Comparison of ENCODE assay signal across 15 mouse cellular contexts in the genomic region with DNA sequence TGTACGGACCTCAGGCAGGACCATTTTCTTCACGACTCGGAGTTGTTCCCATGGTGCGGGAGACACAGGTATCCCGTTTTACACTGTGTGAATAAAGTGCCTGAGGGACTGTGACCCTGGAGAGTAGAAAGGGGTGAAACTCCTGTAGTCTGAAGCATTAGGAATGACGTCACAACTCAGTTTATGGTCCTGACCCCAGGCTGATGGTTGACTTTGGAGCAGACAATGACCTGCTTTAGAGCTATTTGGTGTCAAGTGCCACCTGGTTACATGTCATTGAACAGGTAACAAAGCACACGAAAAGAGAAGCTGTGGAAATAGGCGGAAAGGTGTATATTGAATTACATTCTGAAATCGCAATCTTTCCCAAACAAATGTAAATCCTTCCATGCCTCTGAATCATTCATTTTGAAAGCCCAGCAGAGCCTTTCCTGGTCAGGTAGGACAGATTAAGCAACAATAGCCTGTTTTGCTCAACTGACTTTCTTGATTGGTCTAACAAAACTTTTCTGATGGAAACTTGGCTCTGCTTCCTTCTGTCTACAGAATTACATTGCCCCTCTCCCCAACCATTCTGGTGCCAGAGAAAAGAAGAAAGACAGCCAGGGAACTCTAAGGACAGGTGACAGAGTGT.
"Had no signal": no experiment of that assay in that cellular context is flagged by ENCODE, and none has a peak within 500 bp of the region (broad histone marks: within the 10 kb centered on the region; RNA-seq: fewer than 3 reads in every experiment).

No protein-coding gene starts in this region.

- H3K27me3 ChIP-seq: lung, embryonic 15.5 days; megakaryocyte, embryonic 14.5 days; midbrain, embryonic 12.5 days; midbrain, embryonic 15.5 days; neural tube, embryonic 12.5 days; stomach, embryonic 15.5 days had no signal

- H3K4me2 ChIP-seq: lung, embryonic 15.5 days; midbrain, embryonic 12.5 days; midbrain, embryonic 15.5 days; neural tube, embryonic 12.5 days; stomach, embryonic 15.5 days had no signal

- ATAC-seq: midbrain, embryonic 15.5 days had no signal

- DNase-seq: lung, postnatal 10 days; lung, postnatal 36 days; right cerebral cortex, postnatal 14 days; thymus, adult 2 months; thymus, postnatal 25 days; thymus, postnatal 4 days had no signal

- H3K4me1 ChIP-seq: lung, embryonic 15.5 days; midbrain, embryonic 12.5 days; midbrain, embryonic 15.5 days; neural tube, embryonic 12.5 days; stomach, embryonic 15.5 days had no signal

- H3K27ac ChIP-seq: liver, embryonic 14.5 days; lung, embryonic 15.5 days; macrophage; midbrain, embryonic 12.5 days; midbrain, embryonic 15.5 days; neural tube, embryonic 12.5 days; stomach, embryonic 15.5 days; stomach, postnatal 0 days had no signal

- H3K9ac ChIP-seq: liver, embryonic 14.5 days; lung, embryonic 15.5 days; midbrain, embryonic 12.5 days; midbrain, embryonic 15.5 days; neural tube, embryonic 12.5 days; stomach, embryonic 15.5 days had no signal

- H3K9me3 ChIP-seq: lung, embryonic 15.5 days; megakaryocyte, embryonic 14.5 days; midbrain, embryonic 12.5 days; midbrain, embryonic 15.5 days; neural tube, embryonic 12.5 days; stomach, embryonic 15.5 days had no signal

- H3K4me3 ChIP-seq: lung, embryonic 15.5 days; megakaryocyte, embryonic 14.5 days; midbrain, embryonic 12.5 days; midbrain, embryonic 15.5 days; neural tube, embryonic 12.5 days; stomach, embryonic 15.5 days had no signal

- H3K36me3 ChIP-seq: lung, embryonic 15.5 days; midbrain, embryonic 12.5 days; midbrain, embryonic 15.5 days; neural tube, embryonic 12.5 days; stomach, embryonic 15.5 days had no signal
